Mouse (Mus musculus): ENCODE measurements at regions not wholly inside any gene's neighbourhood (a gene's known extent, or its start where the extent isn't known, plus 50 kb on each side); places are given as distances from the start of the nearest gene placed in this dataset.

DNA sequence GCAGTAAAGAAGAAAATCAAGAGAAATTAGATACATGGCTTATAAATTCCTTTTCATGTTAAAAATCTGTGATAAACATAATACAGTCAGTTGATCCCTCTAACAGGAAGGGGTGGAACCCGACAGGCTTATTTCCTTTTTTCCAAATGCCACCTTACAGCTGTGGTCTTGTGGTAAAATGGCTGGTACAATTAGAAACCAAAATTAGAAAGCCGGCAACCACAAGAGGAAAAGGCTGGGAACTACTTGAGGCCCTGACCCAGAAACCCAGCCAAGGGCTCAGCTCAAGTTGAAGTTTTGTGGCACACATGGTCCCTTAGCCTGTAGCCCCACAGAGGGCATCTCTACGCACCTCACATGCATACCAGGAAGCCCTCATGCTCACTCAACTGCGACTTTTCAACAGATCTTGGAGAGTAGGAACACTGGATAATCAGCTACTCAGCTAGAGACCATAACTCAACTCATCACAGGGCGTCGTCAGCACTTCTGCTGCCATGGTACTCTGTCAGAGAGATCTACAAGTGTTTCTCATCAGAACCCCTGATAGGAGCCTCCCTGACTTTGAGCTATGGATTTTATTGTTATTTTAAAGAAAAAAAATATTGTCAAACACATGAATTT lies 509.4 kb downstream of the Nfib start:
- Histone ChIP-seq H3K4me3 (ENCODE audit: low read depth, low read length) (no peak overlapping the region), H3K27ac (ENCODE audit: low read length) (no peak overlapping the region), H3K4me2 (ENCODE audit: low read length) (no peak overlapping the region), H3K36me3 (ENCODE audit: control insufficient read depth, insufficient read depth, low read length) (no peaks in the 10 kb centered on the region), H3K9ac (ENCODE audit: low read depth, low read length) (no peak overlapping the region), H3K27me3 (ENCODE audit: control insufficient read depth, insufficient read depth, low read depth, low read length) (no peaks in the 10 kb centered on the region), H3K9me3 (replicated peaks; ENCODE audit: control insufficient read depth, low read length, poor library complexity, severe bottlenecking) (no peaks in the 10 kb centered on the region), H3K4me1 (ENCODE audit: control insufficient read depth, insufficient read depth, low read length) (no peaks in the 10 kb centered on the region)
- no peak for ATAC-seq
- 84% methylated on average over 6 of the region's 6 CpGs for whole genome bisulfite sequencing

DNA sequence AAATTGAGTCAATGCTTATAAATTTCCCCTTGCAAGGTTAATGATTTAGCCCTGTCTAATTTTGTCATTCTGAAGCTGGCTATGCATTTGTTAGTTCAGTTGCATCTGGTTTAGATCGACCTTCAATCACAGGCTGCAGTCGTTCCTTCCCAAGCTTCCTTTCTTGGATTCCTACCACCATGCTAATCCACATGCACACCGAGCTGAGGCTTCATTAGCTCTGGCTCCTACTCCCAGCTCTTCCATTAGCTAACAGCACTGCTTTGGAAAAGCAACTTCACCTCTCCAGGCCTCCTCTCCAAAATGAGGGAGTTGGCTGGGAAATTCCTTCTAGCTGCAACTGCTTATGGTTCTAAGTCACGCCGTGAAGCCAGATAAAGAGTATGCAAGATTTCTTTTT lies 511.6 kb downstream of the Nfib start:
- H3K9me3 ChIP-seq (replicated peaks; ENCODE audit: control insufficient read depth, low read length, poor library complexity, severe bottlenecking): no peaks in the 10 kb centered on the region
- H3K27me3 ChIP-seq (ENCODE audit: control insufficient read depth, insufficient read depth, low read depth, low read length): no peaks in the 10 kb centered on the region
- no peaks in the 10 kb centered on the region for H3K4me1 ChIP-seq (ENCODE audit: control insufficient read depth, insufficient read depth, low read length)
- H3K36me3 ChIP-seq (ENCODE audit: control insufficient read depth, insufficient read depth, low read length): no peaks in the 10 kb centered on the region
- 76% methylated on average over 5 of the region's 5 CpGs for WGBS
- no peak overlapping the region for H3K4me3 ChIP-seq (ENCODE audit: low read depth, low read length)
- no peak overlapping the region for H3K27ac ChIP-seq (ENCODE audit: low read length)
- H3K9ac ChIP-seq (ENCODE audit: low read depth, low read length): no peak overlapping the region
- no peak overlapping the region for H3K4me2 ChIP-seq (ENCODE audit: low read length)
- ATAC-seq: no peak

- 90% methylated on average over 3 of the region's 3 CpGs for WGBS
Observed at GRCm38 (mm10) chr4:82186892-82187291, 518.7 kb downstream of the Nfib start.

DNA sequence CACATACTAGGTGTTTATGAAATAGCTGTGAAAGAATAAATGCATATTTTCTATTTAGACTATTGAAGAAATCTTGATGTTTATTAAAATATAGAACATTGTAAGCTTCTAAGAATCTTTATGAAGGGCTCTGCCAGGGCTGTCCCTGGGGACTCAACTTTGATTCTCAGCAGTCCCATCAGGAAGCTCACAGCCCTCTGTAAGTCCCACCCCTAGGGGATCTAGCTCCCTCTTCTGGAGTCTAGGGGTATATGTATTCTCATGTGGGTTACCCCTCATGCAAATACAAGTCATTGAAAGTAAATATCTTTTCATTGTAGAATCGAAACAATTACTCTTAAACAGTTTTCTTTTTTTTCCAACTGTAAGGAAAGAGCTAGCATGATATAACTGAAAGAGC lies 521.6 kb downstream of the Nfib start:
- no peak for ATAC-seq
- no peak overlapping the region for H3K4me2 ChIP-seq (ENCODE audit: low read length)
- H3K27ac ChIP-seq (ENCODE audit: low read length): no peak overlapping the region
- 92% methylated on average over 1 of the region's 1 CpGs for WGBS
- no peaks in the 10 kb centered on the region for H3K36me3 ChIP-seq (ENCODE audit: control insufficient read depth, insufficient read depth, low read length)
- no peak overlapping the region for H3K4me3 ChIP-seq (ENCODE audit: low read depth, low read length)
- no peaks in the 10 kb centered on the region for H3K4me1 ChIP-seq (ENCODE audit: control insufficient read depth, insufficient read depth, low read length)
- H3K9ac ChIP-seq (ENCODE audit: low read depth, low read length): no peak overlapping the region
- H3K27me3 ChIP-seq (ENCODE audit: control insufficient read depth, insufficient read depth, low read depth, low read length): no peaks in the 10 kb centered on the region
- no peaks in the 10 kb centered on the region for H3K9me3 ChIP-seq (replicated peaks; ENCODE audit: control insufficient read depth, low read length, poor library complexity, severe bottlenecking)

More at GRCm38 (mm10) chr4:82186892-82187291, 518.7 kb downstream of the Nfib start:
- no peak overlapping the region for H3K4me3 ChIP-seq (ENCODE audit: low read depth, low read length)
- ATAC-seq: no peak
- no peak overlapping the region for H3K9ac ChIP-seq (ENCODE audit: low read depth, low read length)
- no peak overlapping the region for H3K4me2 ChIP-seq (ENCODE audit: low read length)
- H3K36me3 ChIP-seq (ENCODE audit: control insufficient read depth, insufficient read depth, low read length): no peaks in the 10 kb centered on the region
- no peaks in the 10 kb centered on the region for H3K9me3 ChIP-seq (replicated peaks; ENCODE audit: control insufficient read depth, low read length, poor library complexity, severe bottlenecking)
- no peaks in the 10 kb centered on the region for H3K4me1 ChIP-seq (ENCODE audit: control insufficient read depth, insufficient read depth, low read length)
- H3K27ac ChIP-seq (ENCODE audit: low read length): no peak overlapping the region
- no peaks in the 10 kb centered on the region for H3K27me3 ChIP-seq (ENCODE audit: control insufficient read depth, insufficient read depth, low read depth, low read length)

DNA sequence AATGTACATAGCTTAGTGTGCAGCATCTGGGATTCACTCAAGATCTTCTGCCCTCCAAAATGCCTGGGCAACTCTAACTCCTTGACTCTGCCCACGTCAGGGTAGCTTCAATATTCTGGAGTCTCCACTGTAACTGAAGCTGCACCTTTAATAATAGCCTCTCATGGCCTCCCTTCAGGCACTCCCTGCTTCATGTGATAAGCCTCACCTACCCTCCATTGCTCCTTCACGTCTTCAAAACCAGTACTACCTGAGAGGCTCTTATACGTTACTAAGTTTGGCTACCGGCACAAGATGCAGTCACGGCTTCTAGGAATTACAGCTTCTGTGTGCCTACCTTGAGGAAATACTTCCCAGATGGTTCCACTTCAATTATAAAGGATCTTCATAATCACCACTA lies 527.4 kb downstream of the Nfib start:
- H3K4me1 ChIP-seq (ENCODE audit: control insufficient read depth, insufficient read depth, low read length): no peaks in the 10 kb centered on the region
- no peak overlapping the region for H3K27ac ChIP-seq (ENCODE audit: low read length)
- ATAC-seq: no peak
- 92% methylated on average over 5 of the region's 5 CpGs for WGBS
- H3K4me3 ChIP-seq (ENCODE audit: low read depth, low read length): no peak overlapping the region
- no peaks in the 10 kb centered on the region for H3K9me3 ChIP-seq (replicated peaks; ENCODE audit: control insufficient read depth, low read length, poor library complexity, severe bottlenecking)
- H3K36me3 ChIP-seq (ENCODE audit: control insufficient read depth, insufficient read depth, low read length): no peaks in the 10 kb centered on the region
- H3K4me2 ChIP-seq (ENCODE audit: low read length): no peak overlapping the region
- no peak overlapping the region for H3K9ac ChIP-seq (ENCODE audit: low read depth, low read length)
- H3K27me3 ChIP-seq (ENCODE audit: control insufficient read depth, insufficient read depth, low read depth, low read length): no peaks in the 10 kb centered on the region

- Histone ChIP-seq H3K4me1 (ENCODE audit: control insufficient read depth, insufficient read depth, low read length) (no peaks in the 10 kb centered on the region), H3K4me3 (ENCODE audit: low read depth, low read length) (no peak overlapping the region), H3K4me2 (ENCODE audit: low read length) (no peak overlapping the region), H3K9ac (ENCODE audit: low read depth, low read length) (no peak overlapping the region), H3K27me3 (ENCODE audit: control insufficient read depth, insufficient read depth, low read depth, low read length) (no peaks in the 10 kb centered on the region), H3K27ac (ENCODE audit: low read length) (no peak overlapping the region), H3K36me3 (ENCODE audit: control insufficient read depth, insufficient read depth, low read length) (no peaks in the 10 kb centered on the region), H3K9me3 (replicated peaks; ENCODE audit: control insufficient read depth, low read length, poor library complexity, severe bottlenecking) (no peaks in the 10 kb centered on the region)
- ATAC-seq: no peak
- WGBS: 93% methylated on average over 8 of the region's 8 CpGs
Observed at GRCm38 (mm10) chr4:82176723-82177122, 528.8 kb downstream of the Nfib start.

DNA sequence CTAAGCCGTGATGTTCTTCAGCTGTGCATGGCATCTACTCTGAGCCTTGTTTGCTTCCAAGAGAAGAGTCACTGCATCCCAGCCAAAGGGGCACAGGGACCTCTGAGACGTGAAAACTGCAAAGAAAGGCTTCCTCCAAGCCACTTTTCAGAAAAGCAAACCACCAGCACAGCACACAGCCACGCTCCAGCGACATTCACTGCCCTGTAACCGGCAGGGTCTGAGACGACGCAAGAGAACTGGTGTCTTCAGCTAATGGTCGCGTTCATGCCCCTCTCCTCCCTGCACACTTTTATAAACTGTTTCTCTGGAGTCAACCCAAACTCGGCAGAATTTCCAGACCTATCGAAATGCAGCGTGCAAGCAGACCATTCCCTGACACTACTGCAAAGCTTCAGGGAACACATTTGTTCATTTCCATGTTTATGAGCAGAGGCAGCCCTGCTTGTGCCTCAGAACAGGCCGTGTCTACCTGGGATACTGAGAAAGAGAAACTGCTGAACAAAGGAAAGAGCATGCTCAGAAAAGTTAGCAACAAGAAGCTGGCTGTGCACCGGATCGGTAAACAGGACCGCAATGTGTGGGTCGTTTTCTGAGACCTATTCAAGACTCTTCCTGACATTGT lies 532.0 kb downstream of the Nfib start:
- no peak for ATAC-seq
- no peak overlapping the region for H3K4me3 ChIP-seq (ENCODE audit: low read depth, low read length)
- WGBS: 76% methylated on average over 17 of the region's 17 CpGs

DNA sequence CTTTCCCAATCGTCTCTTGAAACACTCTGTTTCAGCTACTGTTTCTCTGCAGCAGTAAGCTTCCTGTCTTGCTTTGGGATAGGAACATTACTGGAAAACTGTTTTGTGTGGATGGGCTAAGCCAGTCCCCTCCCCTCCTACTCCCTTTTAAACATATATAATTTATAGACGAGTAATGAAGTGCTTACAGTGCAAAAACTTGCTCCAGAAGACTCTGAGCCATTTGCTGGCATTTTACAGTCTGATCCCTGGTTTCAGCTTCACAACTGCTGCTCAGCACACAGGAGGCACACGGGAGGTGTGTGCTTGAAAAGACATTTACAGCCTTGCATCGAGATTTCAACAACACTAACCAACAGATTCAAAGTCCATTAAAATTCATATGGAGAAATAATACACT lies 534.6 kb downstream of the Nfib start:
- H3K4me3 ChIP-seq (ENCODE audit: low read depth, low read length): no peak overlapping the region
- 73% methylated on average over 4 of the region's 4 CpGs for WGBS

More for the DNA sequence above, 532.0 kb downstream of the Nfib start:
- Histone ChIP-seq H3K4me1 (ENCODE audit: control insufficient read depth, insufficient read depth, low read length) (no peaks in the 10 kb centered on the region), H3K36me3 (ENCODE audit: control insufficient read depth, insufficient read depth, low read length) (no peaks in the 10 kb centered on the region), H3K27ac (ENCODE audit: low read length) (no peak overlapping the region), H3K9me3 (replicated peaks; ENCODE audit: control insufficient read depth, low read length, poor library complexity, severe bottlenecking) (no peaks in the 10 kb centered on the region), H3K27me3 (ENCODE audit: control insufficient read depth, insufficient read depth, low read depth, low read length) (no peaks in the 10 kb centered on the region), H3K9ac (ENCODE audit: low read depth, low read length) (no peak overlapping the region), H3K4me2 (ENCODE audit: low read length) (no peak overlapping the region)

GRCm38 (mm10) chr4:82168032-82168431 lies 537.5 kb downstream of the Nfib start:
- no peak overlapping the region for H3K9ac ChIP-seq (ENCODE audit: low read depth, low read length)
- ATAC-seq: no peak
- no peak overlapping the region for H3K27ac ChIP-seq (ENCODE audit: low read length)
- no peaks in the 10 kb centered on the region for H3K4me1 ChIP-seq (ENCODE audit: control insufficient read depth, insufficient read depth, low read length)
- no peaks in the 10 kb centered on the region for H3K36me3 ChIP-seq (ENCODE audit: control insufficient read depth, insufficient read depth, low read length)
- H3K9me3 ChIP-seq (replicated peaks; ENCODE audit: control insufficient read depth, low read length, poor library complexity, severe bottlenecking): no peaks in the 10 kb centered on the region
- no peaks in the 10 kb centered on the region for H3K27me3 ChIP-seq (ENCODE audit: control insufficient read depth, insufficient read depth, low read depth, low read length)
- WGBS: 91% methylated on average over 5 of the region's 5 CpGs
- H3K4me3 ChIP-seq (ENCODE audit: low read depth, low read length): no peak overlapping the region
- no peak overlapping the region for H3K4me2 ChIP-seq (ENCODE audit: low read length)

More for the DNA sequence above, 534.6 kb downstream of the Nfib start:
- no peaks in the 10 kb centered on the region for H3K9me3 ChIP-seq (replicated peaks; ENCODE audit: control insufficient read depth, low read length, poor library complexity, severe bottlenecking)
- H3K27me3 ChIP-seq (ENCODE audit: control insufficient read depth, insufficient read depth, low read depth, low read length): no peaks in the 10 kb centered on the region
- H3K9ac ChIP-seq (ENCODE audit: low read depth, low read length): no peak overlapping the region
- H3K27ac ChIP-seq (ENCODE audit: low read length): no peak overlapping the region
- H3K36me3 ChIP-seq (ENCODE audit: control insufficient read depth, insufficient read depth, low read length): no peaks in the 10 kb centered on the region
- no peak overlapping the region for H3K4me2 ChIP-seq (ENCODE audit: low read length)
- H3K4me1 ChIP-seq (ENCODE audit: control insufficient read depth, insufficient read depth, low read length): no peaks in the 10 kb centered on the region
- ATAC-seq: no peak

Measured in midbrain, embryonic 16.5 days (tissue).